In the genomic region with DNA sequence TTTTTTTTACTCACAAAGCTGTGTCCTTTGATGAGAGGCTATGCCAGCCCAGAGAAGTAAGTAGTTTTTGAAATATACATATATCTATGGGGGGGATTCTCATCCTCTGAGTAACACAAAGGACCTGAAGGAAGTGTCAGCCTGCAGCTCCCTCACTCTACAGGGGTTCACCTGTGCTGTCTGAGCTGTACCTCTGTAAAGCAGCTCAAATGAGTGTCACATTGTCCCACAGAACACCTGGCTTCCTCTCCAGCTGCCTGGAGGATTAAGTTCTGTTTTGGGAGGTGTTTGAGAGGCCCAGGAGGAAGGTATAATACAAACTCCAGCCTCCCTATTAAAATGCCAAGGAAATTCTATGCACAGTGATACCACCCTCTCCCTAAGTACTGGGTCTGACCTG, we compare ENCODE assay signal across 25 mouse cellular contexts.
"Had no signal": no experiment of that assay in that cellular context is flagged by ENCODE, and none has a peak within 500 bp of the region (broad histone marks: within the 10 kb centered on the region; RNA-seq: fewer than 3 reads in every experiment).

No protein-coding gene starts in this region.

- H3K27ac ChIP-seq: heart, adult 2 months; heart, embryonic 13.5 days; heart, embryonic 15.5 days; hindbrain, embryonic 13.5 days; hindbrain, embryonic 15.5 days; hindbrain, postnatal 0 days; layer of hippocampus, adult 2 months; limb, embryonic 13.5 days; limb, embryonic 15.5 days; liver, embryonic 12.5 days; liver, embryonic 14.5 days had no signal

- H3K36me3 ChIP-seq: heart, embryonic 13.5 days; heart, embryonic 15.5 days; hindbrain, embryonic 13.5 days; hindbrain, embryonic 15.5 days; limb, embryonic 13.5 days; limb, embryonic 15.5 days; liver, embryonic 12.5 days had no signal

- H3K9ac ChIP-seq: heart, embryonic 13.5 days; heart, embryonic 15.5 days; hindbrain, embryonic 13.5 days; hindbrain, embryonic 15.5 days; limb, embryonic 13.5 days; limb, embryonic 15.5 days; liver, embryonic 12.5 days; liver, embryonic 14.5 days had no signal

- ATAC-seq: hindbrain, postnatal 0 days; intestine, embryonic 16.5 days; liver, embryonic 12.5 days had no signal

- H3K4me3 ChIP-seq: heart, adult 2 months; heart, embryonic 13.5 days; heart, embryonic 15.5 days; hindbrain, embryonic 13.5 days; hindbrain, embryonic 15.5 days; layer of hippocampus, adult 2 months; limb, embryonic 13.5 days; limb, embryonic 15.5 days; liver, embryonic 12.5 days had no signal

- H3K9me3 ChIP-seq: heart, embryonic 13.5 days; heart, embryonic 15.5 days; hindbrain, embryonic 13.5 days; hindbrain, embryonic 15.5 days; limb, embryonic 13.5 days; limb, embryonic 15.5 days; liver, embryonic 12.5 days had no signal

- DNase-seq: gastrocnemius, postnatal 14 days; gastrocnemius, postnatal 36 days; heart, adult 11 months; heart, adult 2 months; heart, postnatal 14 days; heart, postnatal 36 days; kidney, adult 18-20 months; kidney, adult 8-10 months; kidney, postnatal 10 days; kidney, postnatal 25 days; kidney, postnatal 4 days; layer of hippocampus, postnatal 36 days; left cerebral cortex, postnatal 4 days had no signal

- H3K4me1 ChIP-seq: heart, embryonic 13.5 days; heart, embryonic 15.5 days; hindbrain, embryonic 13.5 days; hindbrain, embryonic 15.5 days; limb, embryonic 13.5 days; limb, embryonic 15.5 days; liver, embryonic 12.5 days had no signal

- H3K27me3 ChIP-seq: heart, embryonic 13.5 days; heart, embryonic 15.5 days; hindbrain, embryonic 13.5 days; hindbrain, embryonic 15.5 days; limb, embryonic 13.5 days; limb, embryonic 15.5 days; liver, embryonic 12.5 days had no signal

- H3K4me2 ChIP-seq: heart, embryonic 11.5 days; heart, embryonic 13.5 days; heart, embryonic 15.5 days; hindbrain, embryonic 13.5 days; hindbrain, embryonic 15.5 days; limb, embryonic 13.5 days; limb, embryonic 15.5 days; liver, embryonic 12.5 days had no signal
